Mouse (Mus musculus): Measurements from ENCODE around the gene Dlgap1. TPM values are rescaled to one million over a fixed set of nuclear protein-coding genes. Genes with fewer than 3 reads are reported as not detected.

Dlgap1 gene
- total and polyA plus RNA-seq, 3 experiments = 0.39 to 1.6 (median 0.52) TPM

GRCm38 (mm10) chr17:70305021-70305420 is 336.1 kb downstream of the Dlgap1 start:
- DNase-seq = no peak
- 76% methylated on average over 5 of the region's 5 CpGs for WGBS
- H3K27me3 ChIP-seq (ENCODE audit: control insufficient read depth, insufficient read depth, low read length) = no peaks in the 10 kb centered on the region
- H3K27ac ChIP-seq = no peak overlapping the region
- H3K79me2 ChIP-seq (replicated peaks; ENCODE audit: control insufficient read depth, insufficient read depth, low read length) = no peaks in the 10 kb centered on the region
- TF ChIP-seq CTCF (IDR thresholded peaks at IDR 0.05) = no peak
- no peak overlapping the region for H3K4me3 ChIP-seq
- no peaks in the 10 kb centered on the region for H3K4me1 ChIP-seq (ENCODE audit: control insufficient read depth, insufficient read depth, low read length)
- H3K9ac ChIP-seq (ENCODE audit: low read depth, low read length) = no peak overlapping the region
- H3K36me3 ChIP-seq (ENCODE audit: control insufficient read depth, insufficient read depth, low read length) = no peaks in the 10 kb centered on the region
- intact Hi-C loops (cut with DNase I) = no loop called here

DNA sequence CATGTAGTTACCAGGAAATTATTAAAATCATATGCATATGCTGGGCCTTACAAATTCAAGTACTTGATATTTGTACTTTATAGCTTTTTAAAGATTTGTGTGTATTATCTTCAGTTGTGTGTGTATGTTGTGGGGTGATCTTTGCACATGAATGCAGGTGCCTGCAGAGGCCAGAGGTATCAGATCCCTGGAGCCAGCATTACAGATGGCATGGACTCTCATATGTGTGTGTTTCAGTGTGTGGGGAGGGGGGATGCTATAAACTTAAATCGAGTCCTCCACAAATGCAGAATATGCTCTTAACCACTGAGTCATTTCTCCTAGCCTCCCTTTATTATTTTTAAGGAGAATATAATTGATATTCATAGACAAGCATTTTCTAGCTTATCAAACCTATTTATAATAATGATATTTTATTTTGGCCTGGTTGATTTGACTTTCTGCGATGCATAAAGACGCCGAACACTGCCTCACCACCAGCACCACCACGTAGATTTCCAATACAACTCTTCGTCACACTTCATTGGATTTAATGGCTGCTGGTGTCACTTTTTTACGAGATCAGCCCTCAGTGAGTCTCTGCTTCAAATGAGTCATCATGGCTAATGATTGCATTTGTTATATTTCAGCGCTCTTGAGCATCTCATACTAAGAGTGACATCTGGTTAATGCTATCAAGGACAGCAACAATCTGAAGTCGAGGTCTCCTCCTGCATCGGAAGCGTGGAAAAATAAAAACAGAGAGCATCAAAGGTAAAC is 338.7 kb downstream of the Dlgap1 start:
- Histone ChIP-seq H3K4me3 (no peak overlapping the region), H3K79me2 (replicated peaks; ENCODE audit: control insufficient read depth, insufficient read depth, low read length) (no peaks in the 10 kb centered on the region), H3K9ac (ENCODE audit: low read depth, low read length) (no peak overlapping the region), H3K27me3 (ENCODE audit: control insufficient read depth, insufficient read depth, low read length) (no peaks in the 10 kb centered on the region), H3K4me1 (ENCODE audit: control insufficient read depth, insufficient read depth, low read length) (no peaks in the 10 kb centered on the region), H3K27ac (no peak overlapping the region), H3K36me3 (ENCODE audit: control insufficient read depth, insufficient read depth, low read length) (no peaks in the 10 kb centered on the region)
- TF ChIP-seq CTCF (IDR thresholded peaks at IDR 0.05) = no peak
- no peak for TF ChIP-seq POLR2A (IDR thresholded peaks at IDR 0.05; ENCODE audit: insufficient read depth, low read depth, low read length)
- no peak for TF ChIP-seq EP300 (IDR thresholded peaks at IDR 0.05; ENCODE audit: insufficient read depth, low read depth, low read length)
- DNase-seq = no peak
- WGBS = 74% methylated on average over 11 of the region's 11 CpGs
- intact Hi-C loops (cut with DNase I) = no loop called here

- Histone ChIP-seq H3K36me3 (ENCODE audit: control insufficient read depth, insufficient read depth, low read length) (no peaks in the 10 kb centered on the region), H3K27me3 (ENCODE audit: control insufficient read depth, insufficient read depth, low read length) (no peaks in the 10 kb centered on the region), H3K79me2 (replicated peaks; ENCODE audit: control insufficient read depth, insufficient read depth, low read length) (no peaks in the 10 kb centered on the region), H3K4me3 (no peak overlapping the region), H3K4me1 (ENCODE audit: control insufficient read depth, insufficient read depth, low read length) (no peaks in the 10 kb centered on the region), H3K9ac (ENCODE audit: low read depth, low read length) (no peak overlapping the region), H3K27ac (no peak overlapping the region)
- TF ChIP-seq EP300 (IDR thresholded peaks at IDR 0.05; ENCODE audit: insufficient read depth, low read depth, low read length) (no peak), POLR2A (IDR thresholded peaks at IDR 0.05; ENCODE audit: insufficient read depth, low read depth, low read length) (no peak), CTCF (IDR thresholded peaks at IDR 0.05) (no peak)
- DNase-seq = no peak
- WGBS = 68% methylated on average over 22 of the region's 22 CpGs
- intact Hi-C loops (cut with DNase I) = no loop called here
These were observed 339.7 kb downstream of the Dlgap1 start for GRCm38 (mm10) chr17:70308364-70309231.

GRCm38 (mm10) chr17:70316327-70316726 is 347.5 kb downstream of the Dlgap1 start:
- TF ChIP-seq CTCF (IDR thresholded peaks at IDR 0.05) (no peak), EP300 (IDR thresholded peaks at IDR 0.05; ENCODE audit: insufficient read depth, low read depth, low read length) (no peak), POLR2A (IDR thresholded peaks at IDR 0.05; ENCODE audit: insufficient read depth, low read depth, low read length) (no peak)
- no peaks in the 10 kb centered on the region for H3K4me1 ChIP-seq (ENCODE audit: control insufficient read depth, insufficient read depth, low read length)
- no peak for DNase-seq
- no peaks in the 10 kb centered on the region for H3K79me2 ChIP-seq (replicated peaks; ENCODE audit: control insufficient read depth, insufficient read depth, low read length)
- no peaks in the 10 kb centered on the region for H3K36me3 ChIP-seq (ENCODE audit: control insufficient read depth, insufficient read depth, low read length)
- H3K27me3 ChIP-seq (ENCODE audit: control insufficient read depth, insufficient read depth, low read length) = no peaks in the 10 kb centered on the region
- no peak overlapping the region for H3K4me3 ChIP-seq
- WGBS = 72% methylated on average over 5 of the region's 5 CpGs
- no peak overlapping the region for H3K27ac ChIP-seq
- no peak overlapping the region for H3K9ac ChIP-seq (ENCODE audit: low read depth, low read length)
- intact Hi-C loops (cut with DNase I) = no loop called here

DNA sequence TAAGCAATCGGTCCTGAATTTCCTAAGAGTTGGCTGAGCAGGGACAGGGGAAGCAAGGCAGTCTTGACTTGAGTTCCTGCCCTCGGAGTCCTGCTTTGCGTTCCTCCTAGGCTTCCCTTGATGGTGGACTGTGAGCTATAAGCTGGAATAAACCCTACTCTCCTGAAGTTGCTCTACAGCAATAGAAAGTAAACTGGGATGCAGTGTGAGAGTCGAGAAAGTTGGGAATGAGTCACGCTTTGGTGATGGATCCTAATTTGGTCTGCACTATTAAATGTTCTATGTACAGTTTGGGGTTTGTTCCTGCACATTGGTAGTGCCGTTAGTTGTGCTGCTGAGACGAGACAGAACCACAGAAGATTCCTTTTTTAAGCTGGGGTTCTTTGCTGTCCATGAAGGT is 348.9 kb downstream of the Dlgap1 start:
- TF ChIP-seq CTCF (IDR thresholded peaks at IDR 0.05) (no peak), EP300 (IDR thresholded peaks at IDR 0.05; ENCODE audit: insufficient read depth, low read depth, low read length) (no peak), POLR2A (IDR thresholded peaks at IDR 0.05; ENCODE audit: insufficient read depth, low read depth, low read length) (no peak)
- Histone ChIP-seq H3K36me3 (ENCODE audit: control insufficient read depth, insufficient read depth, low read length) (no peaks in the 10 kb centered on the region), H3K4me1 (ENCODE audit: control insufficient read depth, insufficient read depth, low read length) (no peaks in the 10 kb centered on the region), H3K27me3 (ENCODE audit: control insufficient read depth, insufficient read depth, low read length) (no peaks in the 10 kb centered on the region), H3K27ac (no peak overlapping the region), H3K79me2 (replicated peaks; ENCODE audit: control insufficient read depth, insufficient read depth, low read length) (no peaks in the 10 kb centered on the region), H3K4me3 (no peak overlapping the region), H3K9ac (ENCODE audit: low read depth, low read length) (no peak overlapping the region)
- intact Hi-C loops (cut with DNase I) = no loop called here
- 77% methylated on average over 7 of the region's 7 CpGs for WGBS
- no peak for DNase-seq

DNA sequence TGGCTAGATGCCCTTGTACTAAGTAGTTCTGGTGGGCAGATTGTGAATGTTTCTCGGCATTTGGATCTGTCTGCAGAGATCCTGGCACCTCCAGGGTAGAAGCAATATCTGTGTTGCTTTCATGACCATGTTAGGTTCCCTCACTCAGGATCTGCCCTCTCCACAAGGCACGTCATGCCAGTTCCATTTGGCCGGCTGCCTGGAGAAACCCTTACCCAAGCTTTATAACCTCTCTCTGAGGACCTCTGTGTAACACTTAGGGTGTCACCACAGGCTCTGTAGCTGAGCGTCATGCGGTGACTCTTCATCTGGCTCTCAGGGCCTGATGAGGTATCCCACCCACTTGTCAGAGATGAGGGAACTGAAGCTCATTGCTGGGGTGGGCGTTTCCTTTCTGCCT is 353.1 kb downstream of the Dlgap1 start:
- no peaks in the 10 kb centered on the region for H3K27me3 ChIP-seq (ENCODE audit: control insufficient read depth, insufficient read depth, low read length)
- WGBS = 80% methylated on average over 6 of the region's 6 CpGs
- TF ChIP-seq POLR2A (IDR thresholded peaks at IDR 0.05; ENCODE audit: insufficient read depth, low read depth, low read length) (no peak), CTCF (IDR thresholded peaks at IDR 0.05) (no peak), EP300 (IDR thresholded peaks at IDR 0.05; ENCODE audit: insufficient read depth, low read depth, low read length) (no peak)
- H3K27ac ChIP-seq = no peak overlapping the region
- H3K79me2 ChIP-seq (replicated peaks; ENCODE audit: control insufficient read depth, insufficient read depth, low read length) = no peaks in the 10 kb centered on the region
- no peaks in the 10 kb centered on the region for H3K36me3 ChIP-seq (ENCODE audit: control insufficient read depth, insufficient read depth, low read length)
- intact Hi-C loops (cut with DNase I) = no loop called here
- no peak overlapping the region for H3K4me3 ChIP-seq
- no peak overlapping the region for H3K9ac ChIP-seq (ENCODE audit: low read depth, low read length)
- H3K4me1 ChIP-seq (ENCODE audit: control insufficient read depth, insufficient read depth, low read length) = no peaks in the 10 kb centered on the region
- DNase-seq = no peak

All from heart, adult 2 months (tissue).